ENCODE assay signal across 8 mouse cellular contexts in the genomic region with DNA sequence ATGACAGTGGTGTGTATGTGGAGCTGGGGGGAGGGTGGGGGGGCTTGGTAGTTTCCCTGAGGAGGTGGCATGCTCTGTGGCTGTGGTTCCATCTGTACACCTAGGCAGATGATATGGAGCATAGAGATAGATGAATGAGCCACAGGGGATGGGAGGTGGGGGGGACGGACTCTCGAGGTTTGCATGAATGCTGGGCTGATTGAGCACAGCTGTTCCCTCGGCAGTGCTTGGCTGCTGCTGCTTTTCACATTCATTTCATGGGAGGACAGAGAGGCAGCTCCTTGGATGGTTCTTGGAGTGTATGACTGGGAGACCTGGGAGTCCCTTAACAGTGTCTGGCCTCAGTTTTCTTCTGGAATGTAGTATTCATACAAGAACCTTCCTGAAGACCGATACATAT.
DNase-seq lines count a peak whose midpoint lies in the region; ATAC-seq lines count a peak whose summit lies in the region.

No protein-coding gene starts in this region.

- peaks cover 63% of the 10 kb centered on the region for H3K4me1 ChIP-seq in midbrain, embryonic 13.5 days (replicated peaks)
- H3K4me1 ChIP-seq in midbrain, embryonic 15.5 days, result peaks cover 44% of the 10 kb centered on the region
- peaks cover 43% of the 10 kb centered on the region for H3K4me1 ChIP-seq in forebrain, embryonic 15.5 days
- H3K4me1 ChIP-seq in intestine, embryonic 15.5 days (replicated peaks), result peaks cover 50% of the 10 kb centered on the region

- H3K36me3 ChIP-seq in midbrain, embryonic 13.5 days, result no peaks in the 10 kb centered on the region
- no peaks in the 10 kb centered on the region for H3K36me3 ChIP-seq in midbrain, embryonic 15.5 days (replicated peaks)
- H3K36me3 ChIP-seq in forebrain, embryonic 15.5 days, result no peaks in the 10 kb centered on the region
- H3K36me3 ChIP-seq in intestine, embryonic 15.5 days, result no peaks in the 10 kb centered on the region
- no peaks in the 10 kb centered on the region for H3K36me3 ChIP-seq in splenic B cell, adult 2 months (ENCODE audit: control insufficient read depth, insufficient read depth, low read length, poor library complexity, severe bottlenecking)

- ATAC-seq in midbrain, embryonic 13.5 days, result no peak
- ATAC-seq in midbrain, embryonic 15.5 days (replicated peaks), result no peak
- ATAC-seq in forebrain, embryonic 15.5 days (replicated peaks), result no peak; the same call in 1 of the 2 replicates
- ATAC-seq in intestine, embryonic 15.5 days, result peak; percentile 37

- DNase-seq in splenic B cell, adult 2 months (ENCODE audit: low read depth, low spot score), result peak; percentile 37
- no peak for DNase-seq in Muller cell, postnatal 12 days (ENCODE audit: inconsistent ontology term)
- no peak for DNase-seq in testis, postnatal 10 days (ENCODE audit: low spot score)
- no peak for DNase-seq in thymus, postnatal 25 days

- no peaks in the 10 kb centered on the region for H3K9me3 ChIP-seq in midbrain, embryonic 13.5 days
- H3K9me3 ChIP-seq in midbrain, embryonic 15.5 days, result no peaks in the 10 kb centered on the region
- no peaks in the 10 kb centered on the region for H3K9me3 ChIP-seq in forebrain, embryonic 15.5 days
- H3K9me3 ChIP-seq in intestine, embryonic 15.5 days, result no peaks in the 10 kb centered on the region

- H3K27me3 ChIP-seq in midbrain, embryonic 13.5 days, result no peaks in the 10 kb centered on the region
- no peaks in the 10 kb centered on the region for H3K27me3 ChIP-seq in midbrain, embryonic 15.5 days (replicated peaks)
- no peaks in the 10 kb centered on the region for H3K27me3 ChIP-seq in forebrain, embryonic 15.5 days
- no peaks in the 10 kb centered on the region for H3K27me3 ChIP-seq in intestine, embryonic 15.5 days (replicated peaks)
- no peaks in the 10 kb centered on the region for H3K27me3 ChIP-seq in splenic B cell, adult 2 months (ENCODE audit: control insufficient read depth, insufficient read depth, low read length, poor library complexity, severe bottlenecking)

- H3K9ac ChIP-seq in midbrain, embryonic 13.5 days (replicated peaks), result no peak overlapping the region
- no peak overlapping the region for H3K9ac ChIP-seq in midbrain, embryonic 15.5 days
- H3K9ac ChIP-seq in forebrain, embryonic 15.5 days (replicated peaks), result no peak overlapping the region
- H3K9ac ChIP-seq in intestine, embryonic 15.5 days, result no peak overlapping the region

- H3K4me3 ChIP-seq in midbrain, embryonic 13.5 days (replicated peaks), result no peak overlapping the region
- H3K4me3 ChIP-seq in midbrain, embryonic 15.5 days, result no peak overlapping the region
- H3K4me3 ChIP-seq in forebrain, embryonic 15.5 days, result no peak overlapping the region
- H3K4me3 ChIP-seq in intestine, embryonic 15.5 days (replicated peaks), result no peak overlapping the region

- H3K4me2 ChIP-seq in midbrain, embryonic 13.5 days (replicated peaks), result no peak overlapping the region
- no peak overlapping the region for H3K4me2 ChIP-seq in midbrain, embryonic 15.5 days
- no peak overlapping the region for H3K4me2 ChIP-seq in forebrain, embryonic 15.5 days (replicated peaks)
- no peak overlapping the region for H3K4me2 ChIP-seq in intestine, embryonic 15.5 days (replicated peaks)

- peak overlapping the region; percentile 92; the same call in 1 of the 2 replicates for H3K27ac ChIP-seq in midbrain, embryonic 13.5 days
- no peak overlapping the region for H3K27ac ChIP-seq in midbrain, embryonic 15.5 days
- H3K27ac ChIP-seq in forebrain, embryonic 15.5 days (replicated peaks), result peak overlapping the region; percentile 60
- H3K27ac ChIP-seq in intestine, embryonic 15.5 days, result peak overlapping the region; percentile 93

- 31% methylated on average over 4 of the region's 4 CpGs for WGBS in midbrain, embryonic 13.5 days
- WGBS in midbrain, embryonic 15.5 days, result 35% methylated on average over 4 of the region's 4 CpGs
- 37% methylated on average over 4 of the region's 4 CpGs for WGBS in forebrain, embryonic 15.5 days
- WGBS in intestine, embryonic 15.5 days, result 28% methylated on average over 4 of the region's 4 CpGs
